Mouse (Mus musculus) liver, embryonic 18 days (tissue): ENCODE measurements around the gene Grem2. TPM values are rescaled to one million over a fixed set of nuclear protein-coding genes. Genes with fewer than 3 reads are reported as not detected.

Experiments
- polyA plus RNA-seq: library from polyadenylated mRNA; depleted of rRNA; stranded (reverse); fragments of >200 nt; gene quantifications from 2 replicates; pipeline ENCODE4 v1.2.3, GENCODE M21; 2012; rRNA removed

Gene Grem2
- 3.6 and 4.6 TPM in 2 replicates for polyA plus RNA-seq

DNA sequence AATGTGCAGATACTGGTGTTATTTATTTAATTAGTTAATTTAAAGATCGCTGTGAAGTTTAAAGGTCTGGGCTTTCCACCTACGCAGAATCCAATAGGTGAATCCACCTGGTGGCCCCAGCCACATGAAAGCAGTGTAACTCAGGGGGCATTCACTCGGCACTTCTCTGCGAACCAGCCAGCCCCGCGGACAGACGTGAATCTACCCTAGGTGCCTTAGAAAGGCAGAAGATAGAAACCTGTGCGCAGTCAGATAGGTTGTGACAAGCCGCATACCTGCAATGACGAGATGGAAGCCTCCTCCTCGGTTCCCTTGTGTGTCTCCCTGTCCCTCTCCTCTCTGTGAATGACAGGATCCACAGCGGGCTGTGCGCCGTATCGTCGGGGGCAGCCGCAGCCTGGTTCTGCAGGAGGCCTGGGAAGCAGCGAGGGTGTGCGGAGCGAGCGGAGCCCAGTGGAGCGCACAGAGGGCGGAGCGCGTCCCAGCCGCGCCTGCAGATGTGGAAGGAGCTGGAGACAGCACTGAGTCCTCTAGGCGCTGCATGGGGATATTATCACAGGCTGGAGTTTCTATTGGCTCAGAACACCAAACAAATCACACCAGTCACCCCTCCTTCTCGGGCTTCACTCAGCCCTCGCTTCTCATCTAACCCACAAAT is at the start of gene Grem2:
Gene Grem2 (minus strand): TSS at position 522 of the 658 bp plus-strand sequence.

